Mouse (Mus musculus) testis, postnatal 10 days (tissue): Measurements from ENCODE around the gene Foxn3.

Experiments
- DNase-seq: peaks from one replicate; pipeline ENCODE4 v3.0.0; 2021; ENCODE audit warnings: low spot score

The Foxn3 gene

DNA sequence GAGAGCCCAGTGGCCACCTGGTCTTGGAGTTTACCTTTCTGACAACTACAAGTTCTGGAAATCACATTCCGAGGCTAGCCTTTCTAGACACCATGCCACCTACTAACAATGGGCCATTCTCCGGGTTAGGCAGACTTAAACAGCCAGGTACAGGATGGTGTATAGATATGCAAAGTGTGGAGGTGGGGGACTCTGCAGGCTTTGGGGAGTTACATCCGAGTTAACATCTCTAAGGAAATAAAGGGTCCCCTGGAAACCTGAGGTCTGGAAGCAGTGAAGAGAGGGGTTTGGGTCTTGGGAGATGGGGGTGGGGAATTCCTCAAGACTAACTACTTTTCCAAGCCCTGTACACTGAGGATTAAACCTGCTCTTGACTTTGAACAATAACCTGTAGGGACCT, 150.9 kb downstream of the Foxn3 start:
- no peak for DNase-seq

- DNase-seq: no peak
These were observed 151.3 kb downstream of the Foxn3 start for GRCm38 (mm10) chr12:99412034-99412433.

GRCm38 (mm10) chr12:99408651-99409050, 154.7 kb downstream of the Foxn3 start:
- no peak for DNase-seq

DNA sequence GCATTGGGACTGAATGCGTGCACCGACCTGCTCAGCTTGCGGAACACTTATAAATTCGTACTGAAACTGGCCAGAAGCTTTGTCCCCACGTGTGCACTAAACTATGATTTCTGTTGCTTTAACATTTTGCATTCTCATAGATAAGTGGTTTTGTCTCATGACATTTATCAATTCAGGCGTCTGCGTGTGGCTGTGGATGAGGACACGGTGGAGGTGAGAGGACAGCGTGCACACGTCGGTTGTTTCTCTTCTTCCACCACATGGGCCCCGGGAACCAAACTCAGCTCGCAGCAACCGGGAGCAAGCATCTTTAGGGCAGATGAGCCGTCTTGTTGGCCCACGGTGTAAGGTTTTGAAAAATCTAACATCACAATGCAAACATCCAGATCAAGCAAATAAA, 155.3 kb downstream of the Foxn3 start:
- no peak for DNase-seq

DNA sequence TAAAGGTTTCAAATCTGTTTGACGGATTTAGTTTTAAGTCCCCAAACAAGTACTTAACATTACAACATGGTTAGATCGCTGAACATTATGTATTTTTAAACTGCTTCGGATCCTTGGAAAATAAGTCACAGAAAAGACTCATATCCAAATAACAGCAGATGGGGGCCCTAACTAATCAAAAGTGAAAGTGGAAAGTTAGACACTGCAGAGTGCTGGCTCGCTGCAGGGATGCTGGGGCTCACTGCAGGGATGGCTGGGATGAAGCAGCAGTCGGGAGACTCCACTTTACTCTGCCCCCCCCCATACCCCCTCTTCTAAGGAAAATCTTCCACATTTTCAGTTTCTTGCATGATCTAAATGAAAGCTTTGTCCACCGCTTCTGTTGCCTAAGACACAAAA, 156.1 kb downstream of the Foxn3 start:
- DNase-seq: no peak

GRCm38 (mm10) chr12:99406697-99407317, 156.6 kb downstream of the Foxn3 start:
- DNase-seq: no peak

DNA sequence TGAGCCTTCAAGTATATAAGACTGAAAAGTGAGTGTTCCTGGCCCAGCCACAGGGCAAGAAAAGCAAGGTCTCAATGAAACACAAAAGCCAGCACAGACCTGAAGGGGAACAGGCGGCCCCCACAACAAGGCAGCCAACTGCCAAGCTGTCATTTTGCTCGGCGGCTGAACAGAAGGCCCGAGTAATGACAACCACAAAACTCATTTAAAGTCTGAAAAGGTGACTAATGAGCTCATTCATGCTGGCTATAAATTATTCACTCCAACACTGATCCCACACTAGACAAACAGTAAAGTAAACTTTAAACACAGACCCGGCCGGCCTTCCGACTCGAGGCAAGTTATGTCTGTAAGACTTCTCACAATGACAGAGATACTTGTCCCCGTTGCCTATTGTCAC, 157.1 kb downstream of the Foxn3 start:
- peak; percentile 43 for DNase-seq

DNA sequence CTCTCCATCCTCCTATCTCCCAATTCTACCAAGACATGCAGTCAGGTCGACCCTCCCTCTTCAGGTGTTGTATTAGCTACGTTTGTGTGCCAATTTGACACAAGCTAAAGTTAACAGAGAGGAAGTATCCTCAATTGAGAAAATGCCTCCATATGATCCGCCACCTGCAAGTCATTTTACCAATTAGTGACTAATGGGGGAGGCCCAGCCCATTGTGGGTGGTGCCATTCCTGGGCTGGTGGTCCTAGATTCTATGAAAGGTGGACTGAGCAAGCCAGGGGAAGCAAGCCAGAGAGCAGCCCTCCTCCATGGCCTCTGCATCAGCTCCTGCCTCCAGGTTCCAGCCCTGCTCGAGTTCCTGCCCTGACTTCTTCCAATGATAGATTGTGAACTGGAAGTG, 158.0 kb downstream of the Foxn3 start:
- no peak for DNase-seq

DNA sequence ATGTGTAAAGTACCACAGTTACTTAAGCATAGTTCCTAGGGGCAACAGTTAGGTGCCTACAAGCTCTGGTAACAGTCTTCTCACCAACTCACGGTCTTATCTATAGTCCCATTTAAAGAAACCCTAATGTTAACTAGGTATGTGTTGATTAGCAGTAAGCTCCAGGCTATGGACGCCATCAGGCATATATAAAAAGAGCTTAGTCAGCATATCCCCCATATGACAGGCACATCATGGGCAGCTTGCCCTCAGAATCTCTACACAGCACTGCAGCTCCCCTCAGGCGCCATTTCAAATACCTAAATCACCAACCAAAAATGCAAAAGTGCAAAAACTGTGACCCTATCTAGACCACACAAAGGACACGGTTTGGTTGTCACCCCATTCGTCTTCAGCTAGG, 160.4 kb downstream of the Foxn3 start:
- DNase-seq: no peak

DNA sequence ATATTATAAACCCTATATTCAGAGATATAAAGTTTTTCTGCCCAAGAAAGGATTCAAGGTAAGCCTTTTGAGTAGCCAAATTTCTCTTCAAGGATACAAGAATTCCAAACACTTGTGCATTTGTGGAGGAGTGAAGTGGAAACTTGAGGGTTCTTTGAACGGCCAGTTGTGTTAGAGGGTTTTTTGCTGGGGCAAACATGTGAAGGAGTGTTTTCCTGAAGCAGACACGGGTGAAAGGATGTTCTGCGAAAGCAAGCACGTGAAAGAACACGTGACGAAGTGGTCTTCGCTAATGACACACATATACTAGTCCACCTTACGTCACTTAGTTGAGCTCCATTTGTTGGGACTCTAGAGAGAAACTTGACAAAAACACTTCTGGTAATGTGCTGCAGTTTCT, 162.5 kb downstream of the Foxn3 start:
- no peak for DNase-seq

- DNase-seq: no peak
These were observed 163.8 kb downstream of the Foxn3 start for GRCm38 (mm10) chr12:99399575-99399974.

DNA sequence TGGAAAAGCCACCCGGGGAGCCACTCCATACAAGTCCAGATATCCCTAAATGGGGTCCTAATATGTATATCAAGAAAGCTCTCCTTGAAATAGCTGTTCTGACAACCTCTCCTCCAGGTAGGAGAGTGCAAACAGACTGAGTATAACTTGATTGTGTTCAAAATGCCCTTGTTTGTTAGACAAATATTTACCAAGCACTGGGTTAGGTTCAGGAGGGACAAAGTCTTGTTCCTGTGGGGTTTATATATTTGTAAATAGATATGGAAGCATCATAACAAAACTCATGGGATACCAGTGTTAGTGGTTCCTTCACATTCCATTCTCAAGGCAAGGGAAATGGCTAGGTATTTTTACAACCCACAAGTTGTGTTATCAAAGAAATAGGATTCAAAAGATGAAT, 166.9 kb downstream of the Foxn3 start:
- no peak for DNase-seq

DNA sequence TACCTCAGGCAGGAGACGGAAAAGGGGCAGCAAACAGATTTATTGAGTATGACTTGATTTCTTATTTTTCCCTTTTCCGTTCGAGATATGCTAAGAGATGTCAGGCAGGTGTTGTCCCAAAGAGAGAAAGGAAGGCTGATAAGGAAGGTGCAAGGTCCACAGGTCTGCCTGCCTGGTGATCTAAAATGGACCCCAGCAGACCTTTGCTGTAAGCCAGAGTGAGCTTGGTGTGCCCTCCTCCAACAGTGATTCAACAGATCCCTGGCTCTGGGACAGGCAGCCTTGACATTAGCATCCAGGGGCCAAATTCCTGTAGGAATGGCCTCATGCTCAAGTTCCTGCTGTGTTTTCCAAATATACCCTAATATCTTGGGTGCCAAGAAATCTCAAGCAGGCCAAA, 168.3 kb downstream of the Foxn3 start:
- DNase-seq: peak; percentile 37

GRCm38 (mm10) chr12:99394676-99395075, 168.7 kb downstream of the Foxn3 start:
- peak; percentile 38 for DNase-seq

DNA sequence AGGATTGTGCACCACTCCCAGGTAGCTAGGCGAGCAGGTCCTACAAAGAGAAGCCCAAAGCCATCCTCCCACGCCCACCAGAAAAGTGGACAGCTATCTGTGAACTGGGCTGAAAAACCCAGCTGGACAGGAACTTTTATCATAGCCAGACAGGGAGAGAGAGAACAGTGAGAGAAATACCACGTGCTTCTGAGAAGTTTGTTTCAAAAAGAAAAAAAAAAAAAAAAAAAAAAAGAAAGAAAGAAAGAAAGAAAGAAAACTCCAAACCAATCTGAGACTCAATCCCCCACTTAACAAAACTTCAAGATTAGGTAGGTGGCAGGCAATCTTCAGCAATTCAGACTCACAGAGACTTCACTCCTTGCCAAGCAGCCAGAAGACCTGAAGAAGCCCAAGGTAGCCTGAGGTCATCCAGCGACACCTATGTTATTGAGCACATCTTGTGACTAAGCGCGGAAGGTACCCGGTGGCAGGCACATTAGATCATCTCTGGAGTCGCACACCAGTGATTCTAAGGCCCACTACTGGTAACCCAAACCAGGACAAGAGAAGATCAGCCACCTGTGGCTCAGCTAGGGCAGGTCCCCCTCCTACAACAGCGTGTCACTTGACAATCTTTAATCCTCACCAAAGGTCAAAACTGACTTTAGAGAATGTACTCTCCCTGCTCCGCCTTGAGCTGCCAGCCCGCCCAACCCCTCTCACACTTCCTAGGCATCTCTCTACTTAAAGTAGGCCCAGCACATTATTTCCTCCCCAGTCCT, 169.3 kb downstream of the Foxn3 start:
- no peak for DNase-seq

- DNase-seq: peak; percentile 91
These were observed 170.2 kb downstream of the Foxn3 start for GRCm38 (mm10) chr12:99392944-99393866.

- DNase-seq: peak; percentile 99
These were observed 171.2 kb downstream of the Foxn3 start for GRCm38 (mm10) chr12:99391942-99392880.

DNA sequence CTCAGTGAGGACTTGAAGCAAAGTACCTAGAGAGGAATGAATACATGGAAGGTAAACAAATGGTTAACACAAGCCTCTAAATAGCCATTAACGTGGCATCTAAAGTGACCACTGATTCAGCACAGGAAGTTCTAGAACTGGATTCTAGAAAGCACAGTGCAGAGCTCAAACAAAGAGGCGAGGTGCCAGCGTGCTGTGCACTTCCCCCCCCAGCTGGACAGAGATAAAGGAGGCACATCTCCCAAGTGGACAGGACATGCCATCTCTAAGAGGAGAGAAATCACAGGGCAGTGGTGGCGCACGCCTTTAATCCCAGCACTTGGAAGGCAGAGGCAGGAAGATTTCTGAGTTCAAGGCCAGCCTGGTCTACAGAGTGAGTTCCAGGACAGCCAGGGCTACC, 173.0 kb downstream of the Foxn3 start:
- peak; percentile 57 for DNase-seq

GRCm38 (mm10) chr12:99389244-99389643, 174.1 kb downstream of the Foxn3 start:
- peak; percentile 38 for DNase-seq

GRCm38 (mm10) chr12:99385897-99386834, 177.2 kb downstream of the Foxn3 start:
- DNase-seq: peak; percentile 43
